Mouse (Mus musculus): ENCODE data around the gene Dupd1.

Dupd1 gene

DNA sequence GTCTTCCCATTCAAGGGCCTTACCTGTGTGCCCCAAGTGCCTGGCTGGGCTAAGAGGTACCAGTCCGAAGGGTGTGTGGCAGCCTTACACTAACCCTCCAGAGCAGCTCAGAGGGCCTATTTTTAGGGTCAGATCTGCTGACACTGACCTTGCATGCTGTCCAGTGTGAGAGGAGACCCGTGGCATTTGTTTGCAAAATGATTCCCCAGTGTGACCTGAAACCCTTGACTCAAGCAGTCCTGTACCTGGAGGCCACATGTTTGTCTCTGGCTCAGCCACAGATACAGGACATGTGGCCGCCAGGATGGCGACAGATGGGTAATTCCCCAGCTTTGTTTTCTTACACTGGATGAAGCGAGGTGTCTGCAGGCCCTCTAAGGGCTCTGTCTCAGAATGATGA lies at the start of gene Dupd1:
TSS of gene Dupd1 (minus strand) at position 91 of the 400 bp plus-strand sequence.
- no peak for DNase-seq (ENCODE audit: low spot score)

DNA sequence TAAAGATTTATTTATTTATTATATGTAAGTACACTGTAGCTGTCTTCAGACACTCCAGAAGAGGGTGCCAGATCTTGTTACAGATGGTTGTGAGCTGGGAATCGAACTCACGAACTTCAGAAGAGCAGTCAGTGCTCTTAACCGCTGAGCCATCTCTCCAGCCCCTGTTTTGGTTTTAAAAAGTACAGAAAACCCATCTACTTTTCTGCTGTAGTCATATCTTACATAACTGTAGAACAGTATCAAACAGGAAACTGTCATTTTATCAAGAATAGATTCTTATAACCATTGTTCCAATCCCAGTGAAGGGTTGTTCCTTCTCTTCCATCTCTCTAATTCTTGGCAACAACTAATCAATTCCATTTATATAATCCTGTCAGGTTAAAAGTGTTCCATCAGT lies 49.4 kb upstream of the Dupd1 start:
- DNase-seq (ENCODE audit: low spot score), result no peak

DNA sequence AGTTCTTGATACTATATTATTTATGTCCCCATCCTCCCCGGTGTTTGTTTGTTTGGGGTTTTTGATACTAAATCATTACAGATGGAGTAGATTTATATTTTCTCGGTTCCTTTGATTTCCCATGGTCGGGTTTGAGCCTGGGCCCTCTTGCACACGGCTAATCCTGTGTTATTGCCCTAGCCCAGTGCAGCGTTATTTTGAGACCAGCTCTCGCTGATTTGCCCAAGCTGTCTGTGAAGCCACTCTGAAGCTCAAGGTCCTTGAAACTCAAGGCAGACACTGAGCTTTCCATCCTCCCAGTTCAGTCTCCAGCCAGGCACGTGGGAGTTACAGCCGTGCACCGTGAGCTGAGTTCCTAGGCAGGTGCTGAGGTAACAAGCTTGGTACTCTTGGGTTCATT lies 47.2 kb upstream of the Dupd1 start:
- no peak for DNase-seq (ENCODE audit: low spot score)

DNA sequence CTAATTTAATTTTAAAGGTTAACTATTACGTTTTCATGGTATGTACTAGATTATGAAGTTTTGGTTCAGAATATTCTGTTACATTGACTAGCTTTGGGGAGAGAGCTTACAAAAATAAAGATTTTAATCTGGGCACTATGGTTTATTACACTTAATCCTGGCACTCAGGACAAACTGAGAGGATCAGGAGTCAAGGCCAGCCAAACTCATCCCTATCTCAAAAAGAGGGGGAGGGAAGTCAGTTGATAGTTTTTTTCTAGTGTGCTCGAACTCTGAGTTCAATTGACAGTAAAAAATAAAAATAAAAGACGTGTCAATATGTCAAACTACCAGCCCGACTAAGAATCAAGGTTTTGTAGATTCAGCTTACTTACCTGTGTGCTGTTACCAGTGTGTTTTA lies 39.0 kb upstream of the Dupd1 start:
- DNase-seq (ENCODE audit: low spot score), result no peak

DNA sequence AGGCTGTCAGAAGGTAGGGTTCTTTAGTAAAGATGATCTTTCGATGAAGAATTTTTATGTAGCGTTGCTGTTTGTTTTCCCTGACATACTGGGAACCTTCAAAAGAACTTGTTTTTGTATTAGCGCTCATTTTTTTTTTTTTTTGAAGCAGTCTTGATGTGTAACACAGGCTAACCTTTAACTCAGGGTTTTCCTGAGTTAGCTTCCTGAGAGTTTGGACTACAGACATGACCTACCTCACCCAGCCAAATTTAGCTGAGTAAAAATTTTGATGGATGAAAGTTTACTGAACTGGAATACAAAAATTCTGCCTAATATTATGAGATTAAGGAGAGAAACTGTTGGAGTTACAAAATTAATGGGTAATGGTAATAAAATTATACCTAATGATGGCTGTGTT lies 38.0 kb upstream of the Dupd1 start:
- DNase-seq (ENCODE audit: low spot score), result no peak

DNA sequence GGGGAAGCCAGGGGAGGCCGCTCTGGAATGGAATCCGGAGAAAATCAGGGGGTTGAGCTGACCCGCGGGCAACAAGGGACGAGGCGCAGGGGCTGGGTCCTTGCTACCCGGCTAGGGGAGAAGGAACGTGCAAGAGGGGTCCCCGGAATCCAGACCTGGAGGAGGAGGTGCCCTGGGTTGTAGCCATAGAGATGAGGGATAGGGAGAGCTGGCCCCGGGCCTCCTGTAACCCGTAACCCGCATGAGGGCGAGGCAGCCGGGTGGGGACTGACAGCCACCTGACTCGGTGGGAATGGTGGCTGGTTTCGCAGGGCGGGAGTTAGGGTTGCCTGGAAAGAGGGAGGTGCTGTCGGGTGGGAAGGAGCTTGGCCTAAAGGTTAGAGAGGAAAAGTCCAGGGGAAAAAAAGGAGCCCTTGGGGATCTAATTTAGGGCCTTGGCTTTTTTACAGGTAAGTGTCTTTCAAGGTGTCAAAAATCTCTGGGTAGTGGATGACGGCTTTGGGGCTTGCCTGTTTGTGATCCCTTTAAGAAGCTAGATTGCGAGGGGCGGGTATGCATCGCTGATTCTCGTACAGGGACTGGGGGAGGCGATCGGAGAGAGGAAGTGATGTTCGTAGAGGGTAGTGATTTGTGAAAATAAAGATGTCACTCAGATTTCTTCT lies 36.6 kb upstream of the Dupd1 start, which contains the start of gene Dusp13:
TSS of gene Dusp13 (minus strand) at position 301 of the 662 bp plus-strand sequence.
- peak; percentile 54 for DNase-seq (ENCODE audit: low spot score)

DNA sequence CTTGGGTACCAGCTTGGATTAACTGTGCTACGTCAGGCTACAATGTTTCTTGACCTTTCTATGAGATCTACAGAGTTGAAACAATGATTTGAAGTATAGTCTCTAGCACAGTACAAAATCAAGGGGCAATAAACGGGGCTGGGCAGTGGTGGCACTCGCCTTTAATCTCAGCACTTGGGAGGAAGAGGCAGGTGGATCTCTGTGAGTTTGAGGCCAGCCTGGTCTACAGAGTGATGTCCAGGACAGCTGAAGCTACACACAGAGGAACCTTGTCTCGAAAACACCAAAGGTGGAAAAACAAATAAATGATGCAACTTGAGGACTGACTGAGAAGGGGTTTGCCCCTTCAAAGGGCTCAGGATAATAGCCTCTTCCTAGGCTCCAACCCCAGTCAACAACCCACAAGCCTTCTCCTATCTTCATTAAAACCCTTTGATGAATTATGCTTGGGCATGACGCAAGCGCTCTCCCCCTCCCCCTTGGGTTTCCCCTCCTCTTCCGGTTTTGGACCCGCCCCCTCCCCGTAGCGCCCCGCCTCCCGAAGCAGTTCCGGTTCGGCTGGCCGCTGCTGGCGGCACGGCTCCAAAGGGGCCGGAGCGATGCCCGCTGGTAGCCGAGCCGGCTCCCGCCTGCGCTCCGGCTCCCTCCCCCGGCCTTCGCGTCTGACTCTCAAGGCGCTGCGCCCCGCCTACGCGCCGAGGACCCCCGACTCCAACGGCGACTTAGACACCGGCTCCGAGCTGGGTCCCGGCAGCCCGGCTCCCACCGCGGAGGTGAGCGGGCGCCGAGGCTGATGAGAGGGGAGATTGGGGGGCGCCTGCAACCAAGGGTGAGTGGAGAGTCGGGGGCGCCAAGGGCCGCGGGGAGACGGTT lies 35.9 kb upstream of the Dupd1 start, which contains the start of gene Samd8:
TSS of gene Samd8 (plus strand) at position 524 of the 873 bp plus-strand sequence.
- DNase-seq (ENCODE audit: low spot score), result peak; percentile 51

DNA sequence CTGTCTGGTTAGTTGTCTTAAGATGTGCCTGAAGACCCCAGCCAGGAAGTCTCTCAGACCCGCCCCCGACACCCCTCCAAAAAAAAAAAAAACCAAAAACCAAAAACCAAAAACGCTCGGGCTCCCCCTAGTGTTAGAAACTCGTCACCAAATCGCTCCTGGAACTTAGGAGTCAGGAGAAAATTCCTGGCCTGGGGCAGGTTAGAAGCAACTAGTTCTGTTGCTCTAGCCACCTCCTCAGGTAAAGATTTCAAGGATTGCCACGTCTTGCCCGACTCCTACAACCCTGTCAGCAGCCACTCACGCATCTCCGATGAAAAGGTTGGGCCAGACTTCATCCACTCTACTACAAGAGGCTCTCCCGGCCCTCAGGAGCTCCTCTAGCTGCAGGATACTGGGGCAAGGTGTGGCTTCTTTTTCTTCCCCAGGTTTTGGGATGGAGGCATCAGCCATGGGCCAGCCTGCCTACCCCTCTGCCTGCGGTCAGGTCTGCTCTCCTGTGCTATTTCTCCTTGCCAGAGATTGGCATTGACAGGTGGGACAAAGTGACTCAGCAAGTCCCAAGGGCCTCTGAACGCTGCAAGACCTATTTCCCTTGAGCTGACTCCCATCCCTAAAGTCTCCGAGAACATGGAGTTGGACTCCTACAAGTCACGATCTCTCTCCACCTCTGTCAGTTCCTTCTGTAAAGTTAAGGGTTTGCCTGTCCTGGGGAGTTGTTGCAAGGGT lies 33.9 kb upstream of the Dupd1 start:
- DNase-seq (ENCODE audit: low spot score), result no peak

DNA sequence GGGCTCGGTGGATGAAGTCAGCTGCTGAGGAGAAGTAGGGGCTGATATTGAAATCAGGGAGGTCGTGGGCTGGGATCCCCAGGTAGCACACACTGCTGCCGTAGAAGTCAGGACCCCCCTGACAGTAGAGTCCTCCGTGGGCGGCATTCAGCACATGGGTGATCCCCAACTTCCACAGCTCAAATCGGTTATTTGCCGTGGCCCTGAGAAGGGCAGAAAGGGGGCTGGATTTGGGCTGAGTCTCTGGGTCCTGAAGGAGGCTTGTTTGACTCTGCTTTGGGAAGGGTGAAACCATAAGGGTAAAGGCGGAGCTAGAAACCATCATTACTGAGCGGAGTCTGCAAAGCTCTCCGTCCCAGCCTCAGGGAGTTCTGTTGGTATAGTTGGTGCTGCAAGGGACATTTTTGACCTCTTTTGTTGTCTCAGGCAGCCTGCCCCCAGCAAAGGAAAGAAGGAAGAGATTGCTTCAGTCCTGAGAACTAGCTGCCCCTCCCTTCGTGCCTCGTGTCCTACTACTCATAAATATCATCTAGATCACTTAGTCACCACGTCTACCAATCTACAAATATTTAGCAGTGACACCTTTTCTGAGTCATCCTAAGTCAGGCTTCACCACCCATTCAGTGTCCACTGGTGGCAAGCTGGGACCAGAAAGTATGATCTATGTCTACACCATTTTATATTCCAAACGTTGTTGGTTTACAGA lies 33.2 kb upstream of the Dupd1 start:
- DNase-seq (ENCODE audit: low spot score), result no peak

DNA sequence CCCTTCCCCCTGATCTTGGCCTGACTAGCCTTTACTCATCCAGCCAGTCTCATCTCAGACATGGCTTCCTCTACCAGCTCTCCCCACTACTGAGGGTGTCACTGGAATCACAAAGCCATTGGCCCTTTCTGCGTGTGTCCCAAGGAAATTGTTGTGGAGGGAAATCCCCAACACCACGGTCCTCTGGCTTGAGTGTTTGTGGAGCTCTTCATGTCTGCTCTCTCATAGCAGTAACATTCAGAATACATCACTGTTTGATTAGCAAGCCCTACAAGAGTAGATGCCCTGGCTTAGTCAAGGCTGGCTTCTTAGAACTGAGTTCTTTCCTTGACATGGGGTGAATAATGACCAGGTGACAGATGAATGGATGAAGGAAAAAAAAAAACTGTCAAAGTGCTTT lies 32.5 kb upstream of the Dupd1 start:
- no peak for DNase-seq (ENCODE audit: low spot score)

DNA sequence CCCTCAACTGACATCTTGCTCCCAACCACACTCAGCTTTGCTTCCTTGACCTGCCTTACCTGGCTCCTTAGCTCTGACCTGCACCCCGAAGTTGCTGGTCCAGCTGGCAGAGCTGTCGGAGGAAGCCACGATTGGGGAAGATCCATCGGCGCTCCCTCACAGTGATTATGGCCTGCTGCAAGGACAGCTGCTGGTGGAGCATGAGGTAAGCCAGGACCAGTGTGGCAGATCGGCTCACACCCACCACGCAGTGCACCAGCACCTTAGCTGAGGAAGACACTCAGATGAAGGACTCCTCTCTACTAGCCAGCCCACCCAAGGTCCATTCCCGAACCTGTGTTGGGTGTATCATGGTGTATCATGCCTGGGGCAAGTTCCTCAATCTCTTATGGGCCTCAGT lies 31.9 kb upstream of the Dupd1 start:
- no peak for DNase-seq (ENCODE audit: low spot score)

DNA sequence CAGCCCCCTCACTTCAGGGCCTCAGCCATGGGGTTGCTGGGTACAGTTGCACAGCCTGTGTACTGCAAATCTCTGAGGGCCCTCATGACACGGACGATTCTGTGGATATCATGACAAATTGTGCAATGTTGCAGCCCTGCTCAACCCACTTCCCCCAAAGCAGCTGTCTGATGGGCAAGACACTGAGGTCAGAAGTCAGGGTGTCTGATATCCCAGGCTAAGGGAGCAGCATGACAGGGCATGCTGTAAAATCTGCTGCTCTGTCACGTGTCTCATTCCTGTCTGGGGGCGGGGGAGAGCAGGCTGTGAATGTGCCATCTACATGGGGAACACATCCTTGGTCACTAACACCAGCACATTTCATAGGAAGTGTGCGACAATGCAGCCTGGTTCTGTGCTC lies 30.8 kb upstream of the Dupd1 start:
- DNase-seq (ENCODE audit: low spot score), result no peak

DNA sequence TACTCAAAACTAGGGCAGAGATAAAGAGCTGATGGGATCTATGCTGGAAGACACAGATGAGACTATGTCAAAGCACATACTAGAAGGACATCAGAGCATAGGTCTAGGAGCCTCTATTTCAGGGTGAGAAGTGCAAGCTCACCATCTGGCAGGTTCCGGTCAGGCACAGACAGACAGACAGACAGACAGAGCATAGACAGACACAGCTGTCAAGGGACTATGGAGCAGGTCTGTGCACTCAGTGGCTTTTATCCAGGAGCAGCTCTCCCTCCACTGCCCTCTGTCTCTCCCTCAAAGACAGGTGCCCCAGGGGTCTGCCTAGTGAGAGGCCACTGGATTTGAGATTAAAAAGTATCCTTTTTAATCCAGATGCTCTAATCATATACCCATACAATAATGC lies 29.8 kb upstream of the Dupd1 start:
- DNase-seq (ENCODE audit: low spot score), result no peak

DNA sequence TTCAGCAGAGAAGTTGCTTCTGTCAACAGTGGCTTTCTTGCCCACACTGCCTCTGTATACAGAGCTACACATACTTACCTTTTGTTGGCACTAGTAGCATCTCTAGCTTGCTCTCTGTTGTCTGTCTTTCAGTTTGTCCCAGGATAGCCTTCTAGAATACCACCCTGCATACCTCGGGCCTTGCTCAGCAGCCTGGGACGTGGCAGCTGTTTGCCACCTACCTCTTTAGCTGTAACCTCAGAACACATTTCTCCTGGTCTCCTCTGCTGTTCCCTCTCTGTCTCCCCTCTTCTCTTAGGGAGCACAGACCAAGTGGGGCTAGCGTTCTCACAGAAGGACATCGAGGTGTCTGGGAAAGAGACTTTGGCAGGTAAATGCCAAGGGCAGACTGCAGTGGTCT lies 28.1 kb upstream of the Dupd1 start:
- no peak for DNase-seq (ENCODE audit: low spot score)

DNA sequence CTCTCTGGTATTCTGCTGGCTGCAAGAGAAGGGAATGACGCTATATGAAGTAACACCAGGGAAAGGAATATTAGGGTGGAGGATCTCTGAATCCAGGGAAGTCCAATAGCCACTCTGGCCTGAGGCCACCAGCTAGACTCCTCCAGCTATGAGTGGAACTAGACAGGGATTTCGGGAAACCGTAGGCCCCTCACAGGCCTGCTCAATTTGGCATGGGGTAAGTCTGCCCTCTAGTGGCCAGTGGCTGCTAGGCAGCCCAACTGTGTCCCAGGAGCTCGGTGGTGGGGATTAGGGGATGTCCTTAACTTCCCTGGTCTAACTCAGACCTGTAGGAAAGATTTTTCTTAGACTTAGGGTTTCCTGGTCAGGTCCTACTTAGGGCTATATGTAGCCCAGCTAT lies 27.4 kb upstream of the Dupd1 start:
- peak; percentile 83 for DNase-seq (ENCODE audit: low spot score)

DNA sequence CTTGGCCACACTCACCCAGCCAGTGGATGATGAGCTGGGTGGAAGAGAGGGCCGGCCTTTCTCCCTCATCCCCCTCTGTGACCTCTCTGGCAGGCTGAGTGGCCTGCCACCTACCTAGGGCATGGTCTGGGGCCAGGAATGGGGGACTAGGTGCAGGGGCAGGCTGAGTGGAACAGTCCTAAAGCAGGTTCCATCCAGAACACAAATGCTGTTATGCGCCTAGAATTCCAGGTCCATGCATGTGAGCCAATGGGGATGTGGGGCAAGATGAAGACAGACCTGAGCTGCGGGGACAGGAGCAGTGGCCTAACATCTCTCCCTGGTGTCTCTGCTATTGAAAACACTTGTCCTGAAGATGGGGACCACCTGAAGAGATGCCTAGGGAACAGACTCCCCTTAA lies 26.9 kb upstream of the Dupd1 start:
- DNase-seq (ENCODE audit: low spot score), result no peak

DNA sequence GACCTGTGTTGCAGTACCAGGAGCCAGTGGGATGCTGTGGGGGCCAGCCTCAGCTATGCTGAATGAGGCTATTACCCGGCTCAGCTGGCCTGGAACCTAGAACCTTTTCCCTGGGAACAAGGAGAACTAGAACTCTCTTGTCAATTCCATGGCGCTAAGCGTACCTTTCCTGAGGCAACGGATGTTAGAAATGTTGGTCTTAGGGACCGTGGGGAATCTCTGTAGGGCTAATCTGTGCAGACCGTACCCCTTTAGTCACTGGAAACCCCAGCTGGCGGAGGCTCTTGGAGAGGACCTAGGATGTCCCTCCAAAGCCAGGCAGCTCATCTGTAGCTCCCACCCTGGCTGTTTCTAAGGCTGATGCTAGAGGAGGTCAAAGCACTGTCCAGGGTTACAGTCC lies 26.0 kb upstream of the Dupd1 start:
- DNase-seq (ENCODE audit: low spot score), result no peak

DNA sequence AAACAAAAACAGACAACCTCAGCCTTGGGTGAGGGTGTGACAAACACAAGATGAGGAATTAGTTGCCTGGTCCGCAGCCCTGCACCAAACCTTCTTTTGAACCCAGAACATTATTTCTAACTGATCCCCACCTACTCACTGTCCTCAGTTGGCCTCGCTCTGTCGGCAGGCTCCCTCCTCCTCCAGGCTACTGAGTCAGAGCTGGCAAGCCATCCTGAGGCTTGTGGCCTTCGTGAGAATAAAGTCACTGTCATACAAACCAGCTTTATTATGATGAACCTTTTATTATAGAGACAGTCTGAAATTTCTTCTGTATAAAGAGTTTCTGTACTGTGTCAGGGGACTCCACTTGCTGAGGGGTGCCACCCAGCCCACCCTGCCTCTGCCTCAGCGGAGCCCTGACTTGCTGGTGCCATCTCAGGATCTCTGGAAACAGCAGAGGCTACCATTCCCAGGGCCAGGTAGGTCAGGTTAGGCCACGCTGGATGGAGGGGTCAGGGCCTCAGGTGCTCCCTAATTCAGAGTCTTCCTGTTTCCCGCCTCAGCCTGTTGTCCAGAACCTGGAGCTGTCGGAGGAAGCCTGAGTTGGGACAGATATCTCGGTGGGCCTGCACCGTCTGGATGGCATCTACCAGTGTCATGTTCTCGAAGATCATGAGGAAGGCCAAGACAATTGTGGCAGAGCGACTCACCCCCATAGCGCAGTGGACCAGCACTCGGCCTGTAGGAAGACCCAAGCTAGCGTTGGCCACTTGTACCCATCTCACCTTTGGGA lies 18.9 kb upstream of the Dupd1 start:
- DNase-seq (ENCODE audit: low spot score), result no peak

DNA sequence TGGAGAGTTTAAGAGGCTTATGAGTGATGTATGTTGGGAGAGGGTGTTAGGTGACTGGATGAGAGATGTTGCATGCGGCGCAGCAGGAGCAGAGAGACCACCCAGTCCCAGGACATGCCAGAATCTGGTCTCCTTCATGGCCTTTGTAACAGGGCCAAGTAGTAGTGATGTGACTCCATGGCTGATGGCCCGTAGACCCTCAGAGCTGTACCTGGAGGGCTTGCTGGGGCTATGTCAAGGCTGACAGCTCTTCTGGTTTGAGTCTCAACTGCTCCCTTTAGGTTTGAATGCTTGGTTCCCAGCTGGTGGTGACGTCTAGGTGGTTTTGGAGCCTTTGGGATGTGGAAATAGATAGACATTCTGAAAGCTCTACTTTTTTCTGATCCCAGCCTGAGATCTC lies 15.6 kb upstream of the Dupd1 start:
- DNase-seq (ENCODE audit: low spot score), result no peak

DNA sequence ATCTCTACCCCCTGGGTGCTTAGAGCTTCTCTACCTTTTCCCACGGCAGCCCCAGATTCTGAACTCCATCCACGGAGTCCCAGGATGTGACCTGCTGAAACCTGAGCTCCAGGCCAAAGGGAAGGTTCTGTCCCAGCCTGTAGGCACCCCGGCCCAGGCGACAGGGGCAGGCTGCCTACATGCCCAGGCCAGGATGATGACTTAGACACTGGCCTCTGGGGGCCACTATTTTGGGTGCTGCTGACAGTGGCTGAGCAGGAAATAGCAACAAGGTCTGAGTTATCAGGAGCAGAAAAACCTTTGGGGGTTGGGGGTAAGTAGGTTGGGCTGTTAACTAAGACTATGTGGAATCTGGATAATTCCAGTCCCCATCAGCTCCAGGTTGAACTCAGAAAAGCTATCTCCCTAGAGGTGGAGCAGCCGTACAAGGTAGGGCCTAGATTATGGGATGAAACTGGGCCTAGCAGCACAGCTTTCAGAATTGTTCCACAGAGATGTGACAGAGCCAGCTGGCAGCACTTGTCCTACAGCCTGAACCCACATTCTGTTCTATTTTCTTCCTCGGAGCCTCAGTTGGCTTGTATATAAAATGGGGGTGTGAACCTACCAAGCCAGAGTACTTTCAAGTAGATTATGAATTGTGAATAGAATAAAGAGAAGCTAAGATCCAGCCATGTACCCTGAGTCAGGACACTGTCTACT lies 14.8 kb upstream of the Dupd1 start:
- no peak for DNase-seq (ENCODE audit: low spot score)
